Mouse (Mus musculus) B cell, adult (primary cell): Measurements from ENCODE around the gene Adgrg5. TPM values are rescaled to one million over a fixed set of nuclear protein-coding genes. Genes with fewer than 3 reads are reported as not detected.

Source experiments
- total RNA-seq: library from RNA; stranded (reverse); gene quantifications from 4 replicates; pipeline ENCODE4 v1.2.4, GENCODE M21; 2023; ENCODE audit not compliant: inconsistent age

Gene Adgrg5
- 0.77 to 2.3 TPM (median 0.96 TPM) in 4 replicates for total RNA-seq

DNA sequence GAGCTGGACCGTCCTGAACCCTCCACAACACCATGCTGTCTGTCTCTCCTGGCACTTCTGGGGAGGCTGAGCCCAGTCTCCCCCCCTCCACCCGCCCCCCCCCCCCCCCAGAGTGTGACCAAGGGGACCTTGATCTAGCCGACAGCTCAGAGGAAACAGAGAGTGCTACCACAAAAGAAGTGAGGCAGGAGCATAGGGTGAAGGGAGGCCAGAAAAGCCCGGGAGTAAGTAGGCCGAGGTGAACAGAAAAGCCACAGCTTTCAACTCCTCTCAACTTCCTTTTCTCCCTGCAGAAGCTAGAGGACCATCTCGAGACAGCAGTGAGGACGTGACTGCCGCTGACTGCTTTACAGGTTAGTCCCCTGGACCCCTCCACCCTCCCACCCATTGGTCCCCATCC lies at the start of gene Adgrg5:
Gene Adgrg5 (plus strand): TSS at position 290 of the 400 bp plus-strand sequence.

DNA sequence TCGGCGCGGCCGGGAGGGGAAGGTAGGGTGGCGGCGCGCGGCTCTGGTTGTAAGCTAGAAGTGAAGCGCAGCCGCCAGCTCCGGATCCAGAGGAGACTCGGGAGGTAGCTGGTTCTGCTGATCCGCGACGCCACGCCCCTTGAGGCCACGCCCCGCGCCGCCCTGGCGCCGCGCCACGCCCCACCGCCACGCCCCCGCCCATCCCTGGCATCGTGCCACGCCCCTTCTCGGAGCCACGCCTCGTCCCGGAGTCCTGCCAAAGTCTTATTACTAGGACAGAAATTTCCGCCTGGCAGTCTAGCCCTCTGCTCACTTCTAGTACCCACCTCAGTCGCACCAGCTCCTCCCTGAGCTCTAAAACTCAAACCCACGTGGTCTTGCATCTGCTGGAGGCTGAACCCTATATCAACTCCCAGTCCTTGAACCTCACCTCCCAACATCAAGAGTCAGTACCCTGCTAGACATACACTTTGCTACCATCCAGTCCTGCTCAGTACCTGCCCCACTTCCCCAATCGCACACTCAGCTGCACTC lies 47.2 kb upstream of the Adgrg5 start, which contains the start of gene Dok4:
Gene Dok4 (minus strand): TSS at position 134 of the 534 bp plus-strand sequence.

DNA sequence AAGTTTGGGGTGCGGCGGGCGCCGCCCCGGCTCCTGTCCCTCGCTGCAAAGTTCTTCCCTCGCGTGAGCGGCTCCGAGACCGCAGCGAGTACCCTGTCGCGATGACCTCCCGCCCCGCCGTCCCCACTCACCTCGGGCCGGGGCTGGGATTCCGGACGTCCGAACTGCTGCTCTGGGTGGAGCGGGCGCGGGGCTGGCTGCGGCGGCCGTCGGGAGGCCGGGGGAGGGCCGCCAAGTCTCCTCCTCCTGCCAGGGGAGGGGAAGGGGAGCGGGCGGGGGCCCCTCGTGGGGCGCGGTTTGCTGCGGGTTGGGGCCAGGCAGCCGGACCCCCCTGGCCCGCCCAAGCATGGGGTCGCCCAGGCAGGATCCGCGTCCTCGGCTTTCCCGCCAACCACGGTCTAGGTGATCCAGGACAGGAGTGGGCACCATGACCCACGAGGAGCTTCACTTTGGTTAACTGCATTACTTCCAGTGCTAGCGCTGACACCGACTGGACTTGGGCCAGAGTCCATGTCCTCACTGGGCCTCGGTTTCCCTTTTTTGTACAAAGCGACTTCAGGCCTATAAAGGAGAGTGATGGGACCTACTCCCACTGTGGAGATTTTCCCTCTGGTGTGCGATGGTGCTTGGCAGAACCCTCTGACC lies 5.5 kb upstream of the Adgrg5 start, which contains the start of gene Ccdc102a:
Gene Ccdc102a (minus strand): TSS at position 248 of the 645 bp plus-strand sequence.

DNA sequence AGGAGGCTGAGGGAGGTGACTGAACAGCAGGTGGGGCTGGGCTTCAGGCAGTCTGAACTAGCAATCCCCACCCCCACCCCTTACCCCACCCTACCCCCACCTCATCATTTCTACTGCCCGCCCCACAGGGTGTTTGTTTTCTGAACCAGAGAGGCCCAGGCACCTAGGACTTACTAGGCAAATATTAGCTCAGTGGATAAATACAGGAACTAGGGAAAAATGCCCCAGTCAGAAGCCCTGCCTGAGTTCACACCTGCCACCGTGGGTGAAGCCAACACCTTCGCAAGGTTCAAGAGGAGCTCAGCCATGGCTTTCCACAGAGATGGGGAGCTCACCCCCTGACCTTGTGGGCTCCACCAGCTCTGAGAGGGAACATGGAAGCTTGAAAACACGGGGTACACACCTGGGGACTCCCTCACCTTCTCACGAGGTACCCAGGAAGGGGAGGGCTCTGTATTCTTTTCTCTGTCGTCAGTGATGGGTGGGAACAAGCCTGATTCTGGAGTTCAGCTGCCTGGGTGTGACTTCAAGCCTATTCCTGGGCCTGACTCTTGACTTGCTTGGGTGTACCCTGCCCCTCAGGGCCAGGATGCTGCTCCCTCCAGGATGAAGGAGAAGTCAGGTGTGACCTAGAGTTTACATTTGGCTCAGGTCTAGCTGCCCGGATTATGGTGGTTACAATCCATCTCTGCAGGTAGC lies 51.1 kb downstream of the Adgrg5 start, which contains the start of gene Adgrg1:
Gene Adgrg1 (plus strand): TSS at position 285 of the 699 bp plus-strand sequence.

Other genes starting within 250 kb of the Adgrg5 start
- gene Pllp, start 227.4 kb upstream of the Adgrg5 start, total RNA-seq: not detected in 4 replicates
- 0.48 to 0.51 TPM in 2 of 4 replicates, not detected in the others for gene Ccl22, start 178.1 kb upstream of the Adgrg5 start, total RNA-seq
- gene Cx3cl1, start 151.7 kb upstream of the Adgrg5 start, total RNA-seq: not detected in 4 replicates
- not detected in 4 replicates for gene Ccl17, start 113.2 kb upstream of the Adgrg5 start, total RNA-seq
- 29.0 to 34.4 TPM (median 32.9 TPM) in 4 replicates for gene Coq9, start 85.4 kb upstream of the Adgrg5 start, total RNA-seq
- gene Ciapin1, start 85.3 kb upstream of the Adgrg5 start, total RNA-seq: 50.3 to 64.6 TPM (median 51.7 TPM) in 4 replicates
- gene Polr2c, start 66.2 kb upstream of the Adgrg5 start, total RNA-seq: 49.2 to 66.0 TPM (median 53.7 TPM) in 4 replicates
- 1.6 to 3.0 TPM (median 2.3 TPM) in 4 replicates for gene Dok4, start 47.4 kb upstream of the Adgrg5 start, total RNA-seq
- gene Ccdc102a, start 5.6 kb upstream of the Adgrg5 start, total RNA-seq: 0.36 to 1.1 TPM (median 0.69 TPM) in 4 replicates
- 3.8 to 6.7 TPM (median 6.2 TPM) in 4 replicates for gene Adgrg1, start 51.1 kb downstream of the Adgrg5 start, total RNA-seq
- 0.42 TPM in 2 of 4 replicates, not detected in the others for gene Adgrg3, start 94.0 kb downstream of the Adgrg5 start, total RNA-seq
- gene Drc7, start 131.4 kb downstream of the Adgrg5 start, total RNA-seq: not detected in 4 replicates
- gene Katnb1, start 157.5 kb downstream of the Adgrg5 start, total RNA-seq: 16.8 to 21.7 TPM (median 21.2 TPM) in 4 replicates